Mouse (Mus musculus): ENCODE measurements around the gene Tor1aip2. TPM values are rescaled to one million over a fixed set of nuclear protein-coding genes. Genes with fewer than 3 reads are reported as not detected.

The Tor1aip2 gene
- polyA plus RNA-seq (2012; fragmentation: generic; extraction: Trizol): 54.6 TPM

DNA sequence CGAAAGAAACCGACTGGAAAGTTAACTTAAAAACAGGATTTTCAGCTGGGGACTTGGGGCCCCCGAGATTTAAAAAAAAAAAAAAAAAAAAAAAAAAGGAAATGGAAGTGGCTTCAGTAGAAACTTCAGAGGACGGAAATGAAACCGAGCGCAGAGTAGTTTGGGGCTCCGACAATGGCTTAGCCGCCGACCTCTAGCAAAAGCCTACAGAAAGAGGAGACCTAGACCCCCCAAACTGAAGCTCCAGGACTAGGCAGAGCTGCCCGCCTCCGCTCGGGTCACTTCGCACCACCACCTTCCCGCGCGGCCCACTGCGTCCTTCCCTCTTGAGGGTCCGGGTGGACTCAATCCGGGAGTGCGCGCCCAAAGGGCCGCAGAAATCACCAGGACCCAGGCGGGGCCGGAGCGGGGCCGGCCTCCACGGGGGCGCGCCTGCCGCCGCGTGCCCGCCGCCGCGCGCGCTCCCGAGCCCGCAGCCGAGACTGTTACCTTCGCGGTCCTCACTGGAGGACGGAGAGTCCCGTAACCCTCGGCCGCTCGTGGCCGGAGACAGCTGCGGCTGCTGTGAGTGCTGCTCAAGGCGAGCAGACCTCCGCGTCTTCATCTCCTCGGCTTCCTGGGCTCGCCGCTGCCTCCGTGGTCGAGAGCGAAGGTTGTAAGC lies at the start of gene Tor1aip2:
TSS of gene Tor1aip2 (plus strand) at position 135 of the 661 bp plus-strand sequence.
- Histone ChIP-seq H3K4me3 (peak within 1 kb of the TSS; percentile 75), H3K36me3 (ENCODE audit: control insufficient read depth, insufficient read depth) (peaks cover 13% of the 10 kb centered on the region), H3K79me2 (ENCODE audit: control insufficient read depth, insufficient read depth) (peaks cover 45% of the 10 kb centered on the region), H3K4me2 (ENCODE audit: low read depth) (peak within 1 kb of the TSS; percentile 97), H3ac (ENCODE audit: control insufficient read depth, insufficient read length) (peak within 1 kb of the TSS; percentile 40), H3K27me3 (ENCODE audit: control insufficient read depth, insufficient read depth, insufficient read length) (no peaks in the 10 kb centered on the region)
- TF ChIP-seq E2F4 (IDR thresholded peaks at IDR 0.05; ENCODE audit: insufficient read depth) (peak; percentile 81), REST (IDR thresholded peaks at IDR 0.05; ENCODE audit: insufficient read depth, insufficient read length) (no peak), TCF12 (IDR thresholded peaks at IDR 0.05; ENCODE audit: insufficient read depth, poor library complexity, severe bottlenecking) (no peak), MAX (IDR thresholded peaks at IDR 0.05; ENCODE audit: low read depth) (no peak), MYOG (IDR thresholded peaks at IDR 0.05; ENCODE audit: control insufficient read depth in 1 of 3, insufficient read depth in 1 of 3, insufficient read length in 2 of 3, low read depth in 2 of 3) (peak in 1 of 3 experiments; percentile 3), SRF (IDR thresholded peaks at IDR 0.05; ENCODE audit: control insufficient read depth, insufficient read length, low read depth) (no peak), CEBPB (IDR thresholded peaks at IDR 0.05; ENCODE audit: insufficient read depth, poor library complexity, severe bottlenecking) (no peak), MYOD1 (IDR thresholded peaks at IDR 0.05; ENCODE audit: control insufficient read depth in 1 of 3, insufficient read length in 2 of 3, low read depth in 2 of 3) (no peak), POLR2AphosphoS2 (IDR thresholded peaks at IDR 0.05; ENCODE audit: insufficient read length, low read depth) (peak; percentile 90), POLR2A (IDR thresholded peaks at IDR 0.05; ENCODE audit: insufficient read length, low read depth) (peak; percentile 73)

- Histone ChIP-seq H3K4me3 (no peak overlapping the region), H3K27me3 (ENCODE audit: control insufficient read depth, insufficient read depth, insufficient read length) (no peaks in the 10 kb centered on the region), H3ac (ENCODE audit: control insufficient read depth, insufficient read length) (no peak overlapping the region), H3K36me3 (ENCODE audit: control insufficient read depth, insufficient read depth) (no peaks in the 10 kb centered on the region), H3K79me2 (ENCODE audit: control insufficient read depth, insufficient read depth) (no peaks in the 10 kb centered on the region), H3K4me2 (ENCODE audit: low read depth) (no peak overlapping the region)
- no peak for TF ChIP-seq SRF (IDR thresholded peaks at IDR 0.05; ENCODE audit: control insufficient read depth, insufficient read length, low read depth)
- no peak for TF ChIP-seq TCF3 (IDR thresholded peaks at IDR 0.05; ENCODE audit: insufficient read length, low read depth)
- TF ChIP-seq TCF12 (IDR thresholded peaks at IDR 0.05; ENCODE audit: insufficient read depth, poor library complexity, severe bottlenecking): no peak
- TF ChIP-seq CEBPB (IDR thresholded peaks at IDR 0.05; ENCODE audit: insufficient read depth, poor library complexity, severe bottlenecking): no peak
- TF ChIP-seq E2F4 (IDR thresholded peaks at IDR 0.05; ENCODE audit: insufficient read depth): no peak
- TF ChIP-seq USF1 (IDR thresholded peaks at IDR 0.05; ENCODE audit: low read depth): no peak
- TF ChIP-seq MYOD1 (IDR thresholded peaks at IDR 0.05; ENCODE audit: control insufficient read depth in 1 of 3, insufficient read length in 2 of 3, low read depth in 2 of 3): no peak
- no peak for TF ChIP-seq POLR2AphosphoS2 (IDR thresholded peaks at IDR 0.05; ENCODE audit: insufficient read length, low read depth)
- no peak for TF ChIP-seq POLR2A (IDR thresholded peaks at IDR 0.05; ENCODE audit: insufficient read length, low read depth)
- no peak for TF ChIP-seq REST (IDR thresholded peaks at IDR 0.05; ENCODE audit: insufficient read depth, insufficient read length)
- no peak for TF ChIP-seq MAX (IDR thresholded peaks at IDR 0.05; ENCODE audit: low read depth)
- TF ChIP-seq MYOG (IDR thresholded peaks at IDR 0.05; ENCODE audit: control insufficient read depth in 1 of 3, insufficient read depth in 1 of 3, insufficient read length in 2 of 3, low read depth in 2 of 3): no peak
Measured at GRCm38 (mm10) chr1:155987625-155988024, 47.6 kb upstream of the Tor1aip2 start.

DNA sequence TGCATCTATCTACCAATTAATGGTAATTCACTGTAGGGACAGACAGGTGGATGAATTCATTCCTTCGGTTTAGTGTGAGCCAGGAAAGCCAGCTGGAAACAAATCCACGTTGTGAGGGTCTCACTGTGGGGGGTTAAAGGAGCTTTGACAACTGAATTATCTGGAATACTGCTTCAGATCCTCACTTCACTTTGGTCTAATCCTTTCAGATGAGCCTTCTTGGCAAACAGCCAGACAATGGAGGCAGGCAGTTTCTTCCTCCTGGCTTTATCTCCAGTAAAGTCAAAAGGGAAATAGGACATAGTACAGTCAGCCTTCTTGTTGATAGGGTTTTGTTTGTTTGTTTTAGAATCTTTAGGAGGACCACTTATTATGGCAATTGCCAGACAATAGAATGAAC lies 45.8 kb upstream of the Tor1aip2 start:
- no peak overlapping the region for H3K4me3 ChIP-seq
- TF ChIP-seq MYOD1 (IDR thresholded peaks at IDR 0.05; ENCODE audit: control insufficient read depth in 1 of 3, insufficient read length in 2 of 3, low read depth in 2 of 3) (no peak), POLR2AphosphoS2 (IDR thresholded peaks at IDR 0.05; ENCODE audit: insufficient read length, low read depth) (no peak), TCF3 (IDR thresholded peaks at IDR 0.05; ENCODE audit: insufficient read length, low read depth) (no peak), USF1 (IDR thresholded peaks at IDR 0.05; ENCODE audit: low read depth) (no peak), POLR2A (IDR thresholded peaks at IDR 0.05; ENCODE audit: insufficient read length, low read depth) (no peak), CEBPB (IDR thresholded peaks at IDR 0.05; ENCODE audit: insufficient read depth, poor library complexity, severe bottlenecking) (no peak), SRF (IDR thresholded peaks at IDR 0.05; ENCODE audit: control insufficient read depth, insufficient read length, low read depth) (no peak), REST (IDR thresholded peaks at IDR 0.05; ENCODE audit: insufficient read depth, insufficient read length) (no peak), TCF12 (IDR thresholded peaks at IDR 0.05; ENCODE audit: insufficient read depth, poor library complexity, severe bottlenecking) (no peak), E2F4 (IDR thresholded peaks at IDR 0.05; ENCODE audit: insufficient read depth) (no peak), MYOG (IDR thresholded peaks at IDR 0.05; ENCODE audit: control insufficient read depth in 1 of 3, insufficient read depth in 1 of 3, insufficient read length in 2 of 3, low read depth in 2 of 3) (no peak), MAX (IDR thresholded peaks at IDR 0.05; ENCODE audit: low read depth) (no peak)
- H3K79me2 ChIP-seq (ENCODE audit: control insufficient read depth, insufficient read depth): no peaks in the 10 kb centered on the region
- no peak overlapping the region for H3K4me2 ChIP-seq (ENCODE audit: low read depth)
- no peak overlapping the region for H3ac ChIP-seq (ENCODE audit: control insufficient read depth, insufficient read length)
- H3K27me3 ChIP-seq (ENCODE audit: control insufficient read depth, insufficient read depth, insufficient read length): no peaks in the 10 kb centered on the region
- H3K36me3 ChIP-seq (ENCODE audit: control insufficient read depth, insufficient read depth): no peaks in the 10 kb centered on the region

DNA sequence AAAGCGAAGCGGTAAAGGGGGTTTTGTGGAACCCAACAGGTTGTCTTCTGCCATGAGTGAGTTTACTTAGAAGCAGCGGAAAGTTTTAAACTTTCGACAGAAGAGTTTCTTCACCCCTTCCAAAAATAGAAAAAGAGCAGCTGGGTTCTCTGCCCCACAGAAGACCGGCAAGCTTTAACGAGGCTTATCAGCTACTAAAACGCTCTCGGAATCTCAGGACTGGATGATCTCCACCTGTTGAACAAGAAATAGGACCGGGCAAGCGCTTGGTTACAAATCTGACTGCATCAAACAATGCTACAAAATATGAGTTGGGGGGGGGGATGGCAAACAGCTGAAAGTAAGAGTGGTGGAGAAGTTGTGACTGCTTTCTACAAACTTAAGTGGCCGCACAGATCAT lies 44.8 kb upstream of the Tor1aip2 start:
- H3K4me3 ChIP-seq: no peak overlapping the region
- no peaks in the 10 kb centered on the region for H3K79me2 ChIP-seq (ENCODE audit: control insufficient read depth, insufficient read depth)
- no peak for TF ChIP-seq CEBPB (IDR thresholded peaks at IDR 0.05; ENCODE audit: insufficient read depth, poor library complexity, severe bottlenecking)
- no peak for TF ChIP-seq POLR2A (IDR thresholded peaks at IDR 0.05; ENCODE audit: insufficient read length, low read depth)
- TF ChIP-seq SRF (IDR thresholded peaks at IDR 0.05; ENCODE audit: control insufficient read depth, insufficient read length, low read depth): no peak
- no peak for TF ChIP-seq POLR2AphosphoS2 (IDR thresholded peaks at IDR 0.05; ENCODE audit: insufficient read length, low read depth)
- TF ChIP-seq TCF3 (IDR thresholded peaks at IDR 0.05; ENCODE audit: insufficient read length, low read depth): no peak
- TF ChIP-seq REST (IDR thresholded peaks at IDR 0.05; ENCODE audit: insufficient read depth, insufficient read length): no peak
- no peak for TF ChIP-seq MYOG (IDR thresholded peaks at IDR 0.05; ENCODE audit: control insufficient read depth in 1 of 3, insufficient read depth in 1 of 3, insufficient read length in 2 of 3, low read depth in 2 of 3)
- TF ChIP-seq USF1 (IDR thresholded peaks at IDR 0.05; ENCODE audit: low read depth): no peak
- no peak for TF ChIP-seq TCF12 (IDR thresholded peaks at IDR 0.05; ENCODE audit: insufficient read depth, poor library complexity, severe bottlenecking)
- no peak for TF ChIP-seq MAX (IDR thresholded peaks at IDR 0.05; ENCODE audit: low read depth)
- TF ChIP-seq MYOD1 (IDR thresholded peaks at IDR 0.05; ENCODE audit: control insufficient read depth in 1 of 3, insufficient read length in 2 of 3, low read depth in 2 of 3): no peak
- TF ChIP-seq E2F4 (IDR thresholded peaks at IDR 0.05; ENCODE audit: insufficient read depth): no peak
- H3K27me3 ChIP-seq (ENCODE audit: control insufficient read depth, insufficient read depth, insufficient read length): no peaks in the 10 kb centered on the region
- H3K36me3 ChIP-seq (ENCODE audit: control insufficient read depth, insufficient read depth): no peaks in the 10 kb centered on the region
- H3ac ChIP-seq (ENCODE audit: control insufficient read depth, insufficient read length): no peak overlapping the region
- peak overlapping the region; percentile 21 for H3K4me2 ChIP-seq (ENCODE audit: low read depth)

All from myocyte (in vitro differentiated cells).